Mouse (Mus musculus) olfactory bulb, adult 2 months (tissue): ENCODE results near the gene Rangap1. TPM values are rescaled to one million over a fixed set of nuclear protein-coding genes. Genes with fewer than 3 reads are reported as not detected.
A peak's percentile ranks its signal among the peaks of the same experiment; 100 is the strongest.

Source experiments
- H3K27ac ChIP-seq: fragments of 200-500 bp; 2 replicates; pipeline ENCODE4 v1.5.1; 2012; ENCODE audit warnings: low read depth, low read length; ENCODE audit not compliant: insufficient read depth
- H3K4me1 ChIP-seq: fragments of 200-500 bp; 2 replicates; pipeline ENCODE4 v1.6.1; 2012; ENCODE audit warnings: low read length; ENCODE audit not compliant: control insufficient read depth, insufficient read depth
- H3K4me3 ChIP-seq: fragments of 200-500 bp; 2 replicates; pipeline ENCODE4 v1.5.1; 2012; ENCODE audit warnings: mild to moderate bottlenecking, low read depth, low read length, moderate library complexity; ENCODE audit not compliant: insufficient read depth
- CTCF ChIP-seq: fragments of 200-500 bp; IDR thresholded peaks from 2 replicates; pipeline ENCODE4 v1.5.1; 2012; ENCODE audit warnings: low read depth, mild to moderate bottlenecking, low read length, moderate library complexity; ENCODE audit not compliant: insufficient read depth
- POLR2A ChIP-seq: fragments of 200-500 bp; IDR thresholded peaks from 2 replicates; pipeline ENCODE4 v1.6.1; 2012; ENCODE audit warnings: mild to moderate bottlenecking, low read depth, low read length, moderate library complexity; ENCODE audit not compliant: insufficient read depth
- WGBS: fragments of 180-500 bp; shearing (Covaris S2); methylation state at CpG from one replicate; pipeline ENCODE4 v1.1.7; 2018; 5-methylcytosine and 5-hydroxymethylcytosine counted together
- polyA plus RNA-seq: library from polyadenylated mRNA; stranded (reverse); fragments of >200 nt; gene quantifications from 2 replicates; pipeline ENCODE4 v1.2.4, GENCODE M21; 2012; ENCODE audit warnings: low replicate concordance; ENCODE audit not compliant: missing spikeins, insufficient read depth, insufficient read length

Rangap1 gene
- polyA plus RNA-seq, 1 experiment = not detected

DNA sequence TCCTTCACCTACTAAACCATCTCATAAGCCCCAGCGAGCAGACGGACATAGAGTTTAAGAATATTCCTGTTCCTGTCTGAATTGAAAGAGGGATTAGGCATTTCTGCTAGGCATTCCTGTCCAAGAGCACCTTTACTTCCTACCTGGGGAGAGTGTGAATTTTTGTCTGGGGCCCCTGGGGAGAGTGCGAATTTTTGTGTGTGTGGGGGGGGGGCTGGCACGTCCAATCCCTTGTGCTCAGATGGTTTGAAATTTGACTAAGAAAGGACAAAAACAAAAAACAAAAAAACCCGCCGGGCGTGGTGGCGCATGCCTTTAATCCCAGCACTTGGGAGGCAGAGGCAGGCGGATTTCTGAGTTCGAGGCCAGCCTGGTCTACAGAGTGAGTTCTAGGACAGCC is 82.0 kb downstream of the Rangap1 start:
- Histone ChIP-seq H3K4me1 (no peaks in the 10 kb centered on the region), H3K4me3 (peak overlapping the region; percentile 24), H3K27ac (no peak overlapping the region)
- TF ChIP-seq POLR2A = no peak
- WGBS = 66% methylated on average over 10 of the region's 10 CpGs

DNA sequence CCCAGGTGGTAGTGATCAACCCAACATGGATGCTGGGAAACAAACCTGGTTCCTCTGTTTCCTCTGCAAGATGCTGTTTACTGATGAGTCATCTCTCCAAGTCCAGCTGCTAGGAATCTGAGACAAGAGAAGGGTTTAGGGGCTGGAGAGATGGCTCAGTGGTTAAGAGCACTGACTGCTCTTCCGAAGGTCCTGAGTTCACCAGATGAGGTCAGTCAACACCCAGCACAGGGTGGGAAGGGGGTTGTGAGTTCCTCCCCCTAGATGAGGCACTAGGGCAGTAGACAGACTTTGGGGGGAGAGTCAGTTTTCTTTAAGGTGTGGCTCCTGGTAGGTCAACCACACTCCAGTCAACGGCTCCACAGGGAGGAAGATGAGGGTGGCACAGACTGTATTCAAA is 83.6 kb downstream of the Rangap1 start:
- TF ChIP-seq CTCF = no peak
- no peak for TF ChIP-seq POLR2A
- H3K4me1 ChIP-seq = no peaks in the 10 kb centered on the region
- WGBS = 95% methylated on average over 2 of the region's 2 CpGs
- H3K4me3 ChIP-seq = no peak overlapping the region
- no peak overlapping the region for H3K27ac ChIP-seq

Other genes with a start within 250 kb of the Rangap1 start
- gene Ep300, start 160.2 kb downstream of the Rangap1 start, polyA plus RNA-seq = 218 TPM in 1 of 2 replicates, not detected in the other
- not detected in 2 replicates for gene L3mbtl2, start 81.6 kb downstream of the Rangap1 start, polyA plus RNA-seq
- gene Chadl, start 48.2 kb downstream of the Rangap1 start, polyA plus RNA-seq = not detected in 2 replicates
- gene Zc3h7b, start 473 bp downstream of the Rangap1 start, polyA plus RNA-seq = not detected in 2 replicates
- gene Tef, start 56.9 kb upstream of the Rangap1 start, polyA plus RNA-seq = 278 TPM in 1 of 2 replicates, not detected in the other
- not detected in 2 replicates for gene Tob2, start 113.3 kb upstream of the Rangap1 start, polyA plus RNA-seq
- not detected in 2 replicates for gene Phf5a, start 126.4 kb upstream of the Rangap1 start, polyA plus RNA-seq
- gene Aco2, start 126.8 kb upstream of the Rangap1 start, polyA plus RNA-seq = 365 TPM in 1 of 2 replicates, not detected in the other
- not detected in 2 replicates for gene Polr3h, start 180.7 kb upstream of the Rangap1 start, polyA plus RNA-seq
- not detected in 2 replicates for gene Csdc2, start 191.2 kb upstream of the Rangap1 start, polyA plus RNA-seq
- gene Pmm1, start 215.4 kb upstream of the Rangap1 start, polyA plus RNA-seq = not detected in 2 replicates
- not detected in 2 replicates for gene 1700029P11Rik, start 235.0 kb upstream of the Rangap1 start, polyA plus RNA-seq
- gene Xrcc6, start 242.3 kb upstream of the Rangap1 start, polyA plus RNA-seq = 1,163 TPM in 1 of 2 replicates, not detected in the other